In the genomic region with DNA sequence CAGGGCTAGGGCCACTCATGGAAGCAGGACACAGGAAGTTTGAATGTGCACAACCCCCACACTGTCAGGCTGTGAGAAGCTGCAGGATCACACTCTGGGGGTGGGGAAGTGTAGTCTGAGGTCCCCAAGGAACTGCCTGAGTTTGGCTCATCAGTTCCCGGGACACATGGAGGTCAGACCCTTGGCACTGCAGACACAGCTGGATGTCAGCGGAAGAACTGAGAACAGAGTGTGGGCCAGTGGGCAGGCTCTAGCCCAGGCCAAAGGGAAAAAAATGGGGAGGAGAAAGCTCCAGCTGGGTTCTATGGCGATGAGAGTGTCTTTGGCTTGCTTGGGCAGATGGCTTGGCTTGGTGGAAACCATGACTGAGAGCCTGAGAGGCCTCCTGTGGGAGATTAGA, we compare ENCODE assay signal across 17 mouse cellular contexts.
"Had no signal": no experiment of that assay in that cellular context is flagged by ENCODE, and none has a peak within 500 bp of the region (broad histone marks: within the 10 kb centered on the region; RNA-seq: fewer than 3 reads in every experiment).

No protein-coding gene starts in this region.

- DNase-seq: liver; liver, embryonic 13.5 days; liver, postnatal 0 days; lung, postnatal 10 days; right cerebral cortex, postnatal 14 days; thymus, adult 2 months; thymus, postnatal 25 days; thymus, postnatal 4 days had no signal

- H3K27ac ChIP-seq: liver, embryonic 13.5 days; liver, embryonic 15.5 days; macrophage; midbrain, embryonic 13.5 days; midbrain, embryonic 15.5 days; neural tube, embryonic 12.5 days; stomach, embryonic 15.5 days; stomach, postnatal 0 days had no signal

- H3K4me2 ChIP-seq: liver, embryonic 11.5 days; liver, embryonic 13.5 days; liver, embryonic 15.5 days; midbrain, embryonic 11.5 days; midbrain, embryonic 13.5 days; midbrain, embryonic 15.5 days; neural tube, embryonic 12.5 days; stomach, embryonic 15.5 days had no signal

- H3K27me3 ChIP-seq: liver, embryonic 13.5 days; liver, embryonic 15.5 days; midbrain, embryonic 13.5 days; midbrain, embryonic 15.5 days; neural tube, embryonic 12.5 days; stomach, embryonic 15.5 days had no signal

- H3K9me3 ChIP-seq: liver, embryonic 13.5 days; liver, embryonic 15.5 days; midbrain, embryonic 13.5 days; midbrain, embryonic 15.5 days; neural tube, embryonic 12.5 days; stomach, embryonic 15.5 days had no signal

- H3K9ac ChIP-seq: liver, embryonic 13.5 days; liver, embryonic 15.5 days; liver, postnatal 0 days; midbrain, embryonic 13.5 days; midbrain, embryonic 15.5 days; neural tube, embryonic 12.5 days; stomach, embryonic 15.5 days had no signal

- ATAC-seq: liver, postnatal 0 days; midbrain, embryonic 13.5 days; midbrain, embryonic 15.5 days had no signal

- H3K4me1 ChIP-seq: liver, embryonic 13.5 days; liver, embryonic 15.5 days; midbrain, embryonic 13.5 days; midbrain, embryonic 15.5 days; neural tube, embryonic 12.5 days; stomach, embryonic 15.5 days had no signal

- H3K36me3 ChIP-seq: liver, embryonic 13.5 days; liver, embryonic 15.5 days; midbrain, embryonic 13.5 days; midbrain, embryonic 15.5 days; neural tube, embryonic 12.5 days; stomach, embryonic 15.5 days had no signal

- H3K4me3 ChIP-seq: liver, embryonic 13.5 days; liver, embryonic 15.5 days; midbrain, embryonic 13.5 days; midbrain, embryonic 15.5 days; neural tube, embryonic 12.5 days; stomach, embryonic 15.5 days had no signal
